Mouse (Mus musculus) bone marrow macrophage, adult 2 months (primary cell): ENCODE results near the gene Isoc2a. TPM values are rescaled to one million over a fixed set of nuclear protein-coding genes. Genes with fewer than 3 reads are reported as not detected.

Source experiments
- H3K27ac ChIP-seq: 2 replicates; pipeline ENCODE4 v1.5.1; 2012; ENCODE audit warnings: low read depth, low read length; ENCODE audit not compliant: insufficient read depth
- H3K4me1 ChIP-seq: 2 replicates; pipeline ENCODE4 v1.6.1; 2012; ENCODE audit warnings: low read length; ENCODE audit not compliant: control insufficient read depth, insufficient read depth
- H3K4me3 ChIP-seq: 2 replicates; pipeline ENCODE4 v1.5.1; 2012; ENCODE audit warnings: mild to moderate bottlenecking, low read length, moderate library complexity; ENCODE audit not compliant: insufficient read depth
- CTCF ChIP-seq: IDR thresholded peaks from 2 replicates; pipeline ENCODE4 v1.5.1; 2012; ENCODE audit warnings: low read depth, mild to moderate bottlenecking, low read length, moderate library complexity
- POLR2A ChIP-seq: IDR thresholded peaks from 2 replicates; pipeline ENCODE4 v1.6.1; 2012; ENCODE audit warnings: mild to moderate bottlenecking, low read depth, low read length, borderline replicate concordance
- polyA plus RNA-seq: library from polyadenylated mRNA; stranded (reverse); fragments of >200 nt; gene quantifications from 2 replicates; pipeline ENCODE4 v1.2.4, GENCODE M21; 2012; ENCODE audit not compliant: missing spikeins, insufficient read depth, insufficient read length

Isoc2a gene
- polyA plus RNA-seq, 1 experiment: 15.5 TPM

GRCm38 (mm10) chr7:4934160-4934914 lies 57.4 kb downstream of the Isoc2a start:
- Histone ChIP-seq H3K4me1 (no peaks in the 10 kb centered on the region), H3K27ac (no peak overlapping the region), H3K4me3 (no peak overlapping the region)
- TF ChIP-seq POLR2A (no peak), CTCF (no peak)

GRCm38 (mm10) chr7:4936832-4937231 lies 59.9 kb downstream of the Isoc2a start:
- TF ChIP-seq POLR2A (no peak), CTCF (no peak)
- H3K4me1 ChIP-seq: no peaks in the 10 kb centered on the region
- H3K4me3 ChIP-seq: no peak overlapping the region
- no peak overlapping the region for H3K27ac ChIP-seq

GRCm38 (mm10) chr7:4937392-4937791 lies 60.4 kb downstream of the Isoc2a start:
- no peak overlapping the region for H3K27ac ChIP-seq
- TF ChIP-seq CTCF: no peak
- no peak for TF ChIP-seq POLR2A

GRCm38 (mm10) chr7:4938456-4938855 lies 61.5 kb downstream of the Isoc2a start:
- Histone ChIP-seq H3K4me3 (no peak overlapping the region), H3K4me1 (peaks cover under 1% of the 10 kb centered on the region; the same call in 1 of the 2 replicates), H3K27ac (no peak overlapping the region)
- TF ChIP-seq POLR2A: no peak
- peak; percentile 92 for TF ChIP-seq CTCF

More at GRCm38 (mm10) chr7:4937392-4937791, 60.4 kb downstream of the Isoc2a start:
- Histone ChIP-seq H3K4me1 (no peaks in the 10 kb centered on the region), H3K4me3 (no peak overlapping the region)

- Histone ChIP-seq H3K27ac (no peak overlapping the region), H3K4me3 (no peak overlapping the region), H3K4me1 (peaks cover 2% of the 10 kb centered on the region; the same call in 1 of the 2 replicates)
- TF ChIP-seq CTCF (peak; percentile 93), POLR2A (no peak)
Measured at GRCm38 (mm10) chr7:4940068-4940479, 63.1 kb downstream of the Isoc2a start.

GRCm38 (mm10) chr7:4942673-4943072 lies 65.7 kb downstream of the Isoc2a start:
- TF ChIP-seq CTCF (no peak), POLR2A (no peak)
- H3K4me3 ChIP-seq: no peak overlapping the region
- H3K27ac ChIP-seq: no peak overlapping the region
- peaks cover 9% of the 10 kb centered on the region; the same call in 1 of the 2 replicates for H3K4me1 ChIP-seq

GRCm38 (mm10) chr7:4943223-4943815 lies 66.4 kb downstream of the Isoc2a start:
- Histone ChIP-seq H3K4me1 (peaks cover 15% of the 10 kb centered on the region), H3K27ac (no peak overlapping the region), H3K4me3 (peak overlapping the region; percentile 45)
- no peak for TF ChIP-seq POLR2A
- peak; percentile 76 for TF ChIP-seq CTCF

Other genes with a start within 250 kb of the Isoc2a start
- 10.9 and 14.8 TPM in 2 replicates for gene Tmem86b, start 245.7 kb upstream of the Isoc2a start, polyA plus RNA-seq
- gene Ppp6r1, start 218.1 kb upstream of the Isoc2a start, polyA plus RNA-seq: 84.8 and 90.0 TPM in 2 replicates
- 24.7 and 26.7 TPM in 2 replicates for gene Hspbp1, start 192.1 kb upstream of the Isoc2a start, polyA plus RNA-seq
- gene Brsk1, start 186.5 kb upstream of the Isoc2a start, polyA plus RNA-seq: 0.64 TPM in 1 of 2 replicates, not detected in the other
- 33.6 and 36.4 TPM in 2 replicates for gene Tmem150b, start 151.9 kb upstream of the Isoc2a start, polyA plus RNA-seq
- 109 and 120 TPM in 2 replicates for gene Kmt5c, start 137.0 kb upstream of the Isoc2a start, polyA plus RNA-seq
- gene Cox6b2, start 124.1 kb upstream of the Isoc2a start, polyA plus RNA-seq: 8.0 and 8.1 TPM in 2 replicates
- not detected in 2 replicates for gene Fam71e2, start 105.9 kb upstream of the Isoc2a start, polyA plus RNA-seq
- not detected in 2 replicates for gene Il11, start 94.3 kb upstream of the Isoc2a start, polyA plus RNA-seq
- gene Tmem190, start 94.2 kb upstream of the Isoc2a start, polyA plus RNA-seq: not detected in 2 replicates
- 2.1 and 3.6 TPM in 2 replicates for gene Tmem238, start 87.5 kb upstream of the Isoc2a start, polyA plus RNA-seq
- gene Rpl28, start 84.3 kb upstream of the Isoc2a start, polyA plus RNA-seq: 636 and 681 TPM in 2 replicates
- gene Ube2s, start 64.6 kb upstream of the Isoc2a start, polyA plus RNA-seq: 109 and 131 TPM in 2 replicates
- gene Shisa7, start 32.5 kb upstream of the Isoc2a start, polyA plus RNA-seq: not detected in 2 replicates
- 20.4 and 21.2 TPM in 2 replicates for gene Isoc2b, start 6.9 kb upstream of the Isoc2a start, polyA plus RNA-seq
- gene Gm36210, start 29.4 kb downstream of the Isoc2a start, polyA plus RNA-seq: not detected in 2 replicates
- 7.1 and 8.7 TPM in 2 replicates for gene Zfp628, start 38.1 kb downstream of the Isoc2a start, polyA plus RNA-seq
- gene Nat14, start 44.9 kb downstream of the Isoc2a start, polyA plus RNA-seq: 0.78 and 1.6 TPM in 2 replicates
- gene Ssc5d, start 48.6 kb downstream of the Isoc2a start, polyA plus RNA-seq: 0.24 TPM in 1 of 2 replicates, not detected in the other
- 0.58 TPM in 1 of 2 replicates, not detected in the other for gene Sbk2, start 87.3 kb downstream of the Isoc2a start, polyA plus RNA-seq
- not detected in 2 replicates for gene Sbk3, start 94.0 kb downstream of the Isoc2a start, polyA plus RNA-seq
- gene Zfp579, start 119.0 kb downstream of the Isoc2a start, polyA plus RNA-seq: 33.6 and 34.6 TPM in 2 replicates
- 32.9 and 36.4 TPM in 2 replicates for gene Zfp524, start 137.3 kb downstream of the Isoc2a start, polyA plus RNA-seq
- gene Fiz1, start 137.5 kb downstream of the Isoc2a start, polyA plus RNA-seq: 20.5 and 23.6 TPM in 2 replicates
- gene Gm44973, start 138.3 kb downstream of the Isoc2a start, polyA plus RNA-seq: not detected in 2 replicates
- 19.8 and 30.1 TPM in 2 replicates for gene Zfp865, start 143.2 kb downstream of the Isoc2a start, polyA plus RNA-seq
- 0.43 and 0.61 TPM in 2 replicates for gene Ccdc106, start 143.4 kb downstream of the Isoc2a start, polyA plus RNA-seq
- gene 4632433K11Rik, start 157.0 kb downstream of the Isoc2a start, polyA plus RNA-seq: not detected in 2 replicates
- 2.6 and 3.8 TPM in 2 replicates for gene Zfp784, start 161.3 kb downstream of the Isoc2a start, polyA plus RNA-seq
- 6.1 and 7.7 TPM in 2 replicates for gene Zfp580, start 174.4 kb downstream of the Isoc2a start, polyA plus RNA-seq
- 151 and 160 TPM in 2 replicates for gene U2af2, start 185.0 kb downstream of the Isoc2a start, polyA plus RNA-seq
- gene Epn1, start 203.1 kb downstream of the Isoc2a start, polyA plus RNA-seq: 198 and 202 TPM in 2 replicates
- not detected in 2 replicates for gene Rfpl4, start 239.8 kb downstream of the Isoc2a start, polyA plus RNA-seq
- gene Rasl2-9, start 248.8 kb downstream of the Isoc2a start, polyA plus RNA-seq: 1.1 TPM in 1 of 2 replicates, not detected in the other